Mouse (Mus musculus) stomach, embryonic 16.5 days (tissue): ENCODE data around the gene Ptch2. TPM values are rescaled to one million over a fixed set of nuclear protein-coding genes. Genes with fewer than 3 reads are reported as not detected.

ENCODE experiments used
- ATAC-seq: fragments of 200-750 bp; cut with Nextera tagmentation; 2 replicates; pipeline ENCODE4 v1.8.0; 2017; ENCODE audit warnings: moderate number of reproducible peaks, moderate TSS enrichment; ENCODE audit not compliant: insufficient read depth, low FRiP score
- H3K27ac ChIP-seq: fragments of 300-500 bp; sonication (generic); 2 replicates; pipeline ENCODE4 v1.5.1; 2014; ENCODE audit warnings: low read length
- H3K27me3 ChIP-seq: fragments of 300-500 bp; sonication (generic); 2 replicates; pipeline ENCODE4 v1.6.1; 2014; ENCODE audit warnings: low read length, control low read depth, mixed read lengths; ENCODE audit not compliant: control insufficient read depth, insufficient read depth
- H3K36me3 ChIP-seq: fragments of 300-500 bp; sonication (generic); 2 replicates; pipeline ENCODE4 v1.6.1; 2014; ENCODE audit warnings: low read length; ENCODE audit not compliant: control insufficient read depth, insufficient read depth
- H3K4me1 ChIP-seq: fragments of 300-500 bp; sonication (generic); 2 replicates; pipeline ENCODE4 v1.6.1; 2014; ENCODE audit warnings: low read length, control low read depth, mixed read lengths; ENCODE audit not compliant: control insufficient read depth, insufficient read depth
- H3K4me2 ChIP-seq: fragments of 300-500 bp; sonication (generic); 2 replicates; pipeline ENCODE4 v1.6.1; 2014; ENCODE audit warnings: low read depth, low read length, mixed read lengths
- H3K4me3 ChIP-seq: fragments of 300-500 bp; sonication (generic); replicated peaks from 2 replicates; pipeline ENCODE4 v1.5.1; 2014; ENCODE audit warnings: mild to moderate bottlenecking, low read length
- H3K9ac ChIP-seq: fragments of 300-500 bp; sonication (generic); 2 replicates; pipeline ENCODE4 v1.6.1; 2014; ENCODE audit warnings: low read length
- H3K9me3 ChIP-seq: fragments of 300-500 bp; sonication (generic); replicated peaks from 2 replicates; pipeline ENCODE4 v1.6.1; 2016; ENCODE audit warnings: low read length, control low read depth; ENCODE audit not compliant: control insufficient read depth
- WGBS: fragments of 180-500 bp; shearing (Covaris S2); extraction: QIAGEN DNeasy Blood & Tissue Kit; methylation state at CpG from one replicate; pipeline ENCODE4 v1.1.7; 2014; 5-methylcytosine and 5-hydroxymethylcytosine counted together
- polyA plus RNA-seq: library from polyadenylated mRNA; unstranded; fragments of >200 nt; fragmentation: Nextera tagmentation; extraction: Ambion mirVana; gene quantifications from 2 replicates; pipeline ENCODE4 v1.2.1, GENCODE M21; 2015

Gene Ptch2
- polyA plus RNA-seq, 1 experiment from 2014 or later, result 7.0 TPM

- peak; percentile 69; the same call in 1 of the 2 replicates for ATAC-seq
- Histone ChIP-seq H3K27me3 (0 out of 2 replicates have a peak, but pooled peaks cover 4% of the 10 kb centered on the region), H3K9me3 (no peaks in the 10 kb centered on the region), H3K9ac (no peak overlapping the region), H3K4me1 (peaks cover 13% of the 10 kb centered on the region), H3K36me3 (no peaks in the 10 kb centered on the region), H3K4me2 (no peak overlapping the region), H3K4me3 (no peak overlapping the region), H3K27ac (peak overlapping the region; percentile 85)
- 23% methylated on average over 8 of the region's 8 CpGs for WGBS
Measured at GRCm38 (mm10) chr4:117136034-117136433, 40.2 kb downstream of the Ptch2 start.

- H3K4me1 ChIP-seq, result peaks cover 6% of the 10 kb centered on the region; the same call in 1 of the 2 replicates
- 62% methylated on average over 16 of the region's 17 CpGs for WGBS
- no peaks in the 10 kb centered on the region for H3K27me3 ChIP-seq
- H3K9ac ChIP-seq, result no peak overlapping the region
- H3K36me3 ChIP-seq, result no peaks in the 10 kb centered on the region
- no peak for ATAC-seq
- H3K4me3 ChIP-seq, result no peak overlapping the region
- no peak overlapping the region for H3K27ac ChIP-seq
- no peaks in the 10 kb centered on the region for H3K9me3 ChIP-seq
- no peak overlapping the region for H3K4me2 ChIP-seq
Measured at GRCm38 (mm10) chr4:117138295-117139216, 42.7 kb downstream of the Ptch2 start.

GRCm38 (mm10) chr4:117139217-117139612, 43.3 kb downstream of the Ptch2 start:
- Histone ChIP-seq H3K27ac (no peak overlapping the region), H3K27me3 (no peaks in the 10 kb centered on the region), H3K9me3 (no peaks in the 10 kb centered on the region), H3K36me3 (no peaks in the 10 kb centered on the region), H3K4me1 (peaks cover 5% of the 10 kb centered on the region; the same call in 1 of the 2 replicates), H3K4me3 (no peak overlapping the region), H3K4me2 (no peak overlapping the region), H3K9ac (no peak overlapping the region)
- WGBS, result 3% methylated on average over 2 of the region's 2 CpGs
- ATAC-seq, result no peak

- Histone ChIP-seq H3K27ac (no peak overlapping the region), H3K9me3 (no peaks in the 10 kb centered on the region), H3K9ac (no peak overlapping the region), H3K36me3 (no peaks in the 10 kb centered on the region), H3K4me3 (no peak overlapping the region), H3K4me1 (no peaks in the 10 kb centered on the region), H3K4me2 (no peak overlapping the region), H3K27me3 (no peaks in the 10 kb centered on the region)
- no peak for ATAC-seq
- 36% methylated on average over 4 of the region's 4 CpGs for WGBS
Measured at GRCm38 (mm10) chr4:117140613-117141012, 44.7 kb downstream of the Ptch2 start.

GRCm38 (mm10) chr4:117143023-117143422, 47.1 kb downstream of the Ptch2 start:
- H3K27me3 ChIP-seq, result no peaks in the 10 kb centered on the region
- H3K4me2 ChIP-seq, result no peak overlapping the region
- no peak for ATAC-seq
- no peaks in the 10 kb centered on the region for H3K36me3 ChIP-seq
- no peaks in the 10 kb centered on the region for H3K4me1 ChIP-seq
- no peak overlapping the region for H3K27ac ChIP-seq
- no peaks in the 10 kb centered on the region for H3K9me3 ChIP-seq
- 49% methylated on average over 7 of the region's 7 CpGs for WGBS
- H3K4me3 ChIP-seq, result no peak overlapping the region
- H3K9ac ChIP-seq, result no peak overlapping the region

- Histone ChIP-seq H3K36me3 (peaks cover 1% of the 10 kb centered on the region), H3K27ac (no peak overlapping the region), H3K4me1 (no peaks in the 10 kb centered on the region), H3K4me3 (no peak overlapping the region), H3K4me2 (no peak overlapping the region), H3K9ac (no peak overlapping the region), H3K27me3 (no peaks in the 10 kb centered on the region), H3K9me3 (no peaks in the 10 kb centered on the region)
- 85% methylated on average over 13 of the region's 13 CpGs for WGBS
- no peak for ATAC-seq
Measured at GRCm38 (mm10) chr4:117145248-117145647, 49.4 kb downstream of the Ptch2 start.

GRCm38 (mm10) chr4:117146176-117146575, 50.3 kb downstream of the Ptch2 start:
- Histone ChIP-seq H3K4me3 (no peak overlapping the region), H3K9ac (no peak overlapping the region), H3K4me2 (no peak overlapping the region), H3K4me1 (no peaks in the 10 kb centered on the region), H3K9me3 (no peaks in the 10 kb centered on the region), H3K27me3 (no peaks in the 10 kb centered on the region), H3K27ac (no peak overlapping the region), H3K36me3 (peaks cover 10% of the 10 kb centered on the region)
- ATAC-seq, result no peak
- WGBS, result 37% methylated on average over 15 of the region's 15 CpGs

- no peak for ATAC-seq
- Histone ChIP-seq H3K27ac (no peak overlapping the region), H3K9ac (no peak overlapping the region), H3K27me3 (no peaks in the 10 kb centered on the region), H3K4me2 (no peak overlapping the region), H3K4me1 (no peaks in the 10 kb centered on the region), H3K4me3 (no peak overlapping the region), H3K9me3 (no peaks in the 10 kb centered on the region), H3K36me3 (peaks cover 25% of the 10 kb centered on the region)
- WGBS, result 77% methylated on average over 18 of the region's 18 CpGs
Measured at GRCm38 (mm10) chr4:117148047-117148713, 52.3 kb downstream of the Ptch2 start.

GRCm38 (mm10) chr4:117148815-117149214, 52.9 kb downstream of the Ptch2 start:
- ATAC-seq, result no peak
- H3K9me3 ChIP-seq, result no peaks in the 10 kb centered on the region
- H3K9ac ChIP-seq, result no peak overlapping the region
- H3K4me2 ChIP-seq, result no peak overlapping the region
- H3K27me3 ChIP-seq, result no peaks in the 10 kb centered on the region
- peaks cover 29% of the 10 kb centered on the region for H3K36me3 ChIP-seq
- no peak overlapping the region for H3K4me3 ChIP-seq
- no peak overlapping the region for H3K27ac ChIP-seq
- peaks cover under 1% of the 10 kb centered on the region for H3K4me1 ChIP-seq
- 70% methylated on average over 24 of the region's 24 CpGs for WGBS
